Mouse (Mus musculus) testis, adult 2 months (tissue): ENCODE measurements at regions not wholly inside any gene's neighbourhood (a gene's known extent, or its start where the extent isn't known, plus 50 kb on each side); places are given as distances from the start of the nearest gene placed in this dataset.
"Not testable (repeated sequence)": the region's sequence is repeated elsewhere in the genome, so short reads cannot be mapped to it uniquely, and the experiment has no call there.

Experiments
- H3K27ac ChIP-seq: fragments of 200-500 bp; 2 replicates; pipeline ENCODE4 v1.5.1; 2012; ENCODE audit warnings: low read depth, low read length; ENCODE audit not compliant: control insufficient read depth, insufficient read depth
- H3K27me3 ChIP-seq: fragments of 200-500 bp; 2 replicates; pipeline ENCODE4 v1.6.1; 2012; ENCODE audit warnings: mild to moderate bottlenecking, low read length, moderate library complexity; ENCODE audit not compliant: control insufficient read depth, insufficient read depth
- H3K36me3 ChIP-seq: fragments of 200-500 bp; 2 replicates; pipeline ENCODE4 v1.6.1; 2012; ENCODE audit warnings: mild to moderate bottlenecking, low read length; ENCODE audit not compliant: control insufficient read depth, insufficient read depth
- H3K4me1 ChIP-seq: fragments of 200-500 bp; 2 replicates; pipeline ENCODE4 v1.6.1; 2012; ENCODE audit warnings: low read length; ENCODE audit not compliant: control insufficient read depth, insufficient read depth
- H3K4me3 ChIP-seq: fragments of 200-500 bp; 2 replicates; pipeline ENCODE4 v1.5.1; 2012; ENCODE audit warnings: low read depth, mild to moderate bottlenecking, low read length, moderate library complexity, mixed read lengths; ENCODE audit not compliant: control insufficient read depth
- CTCF ChIP-seq: fragments of 200-500 bp; IDR thresholded peaks from 2 replicates; pipeline ENCODE4 v1.5.1; 2012; ENCODE audit warnings: low read depth, mild to moderate bottlenecking, inconsistent platforms, low read length, moderate library complexity; ENCODE audit not compliant: control insufficient read depth, insufficient read depth, insufficient replicate concordance
- POLR2A ChIP-seq: fragments of 200-500 bp; IDR thresholded peaks from 2 replicates; pipeline ENCODE4 v1.6.1; 2012; ENCODE audit warnings: low read depth, mild to moderate bottlenecking, inconsistent platforms, low read length, moderate library complexity; ENCODE audit not compliant: control insufficient read depth

GRCm38 (mm10) chrX:93107930-93108567, 178.2 kb upstream of the Arx start:
- no peaks in the 10 kb centered on the region for H3K36me3 ChIP-seq
- TF ChIP-seq POLR2A (no peak), CTCF (no peak)

GRCm38 (mm10) chrX:93154367-93154766, 131.9 kb upstream of the Arx start:
- H3K27me3 ChIP-seq, H3K4me1 ChIP-seq, H3K4me3 ChIP-seq, H3K27ac ChIP-seq, H3K36me3 ChIP-seq: not testable (repeated sequence)

More at GRCm38 (mm10) chrX:93107930-93108567, 178.2 kb upstream of the Arx start:
- H3K27ac ChIP-seq, result no peak overlapping the region
- no peaks in the 10 kb centered on the region for H3K27me3 ChIP-seq
- no peaks in the 10 kb centered on the region for H3K4me1 ChIP-seq
- no peak overlapping the region for H3K4me3 ChIP-seq

GRCm38 (mm10) chrX:93159105-93159504, 127.1 kb upstream of the Arx start:
- no peaks in the 10 kb centered on the region for H3K36me3 ChIP-seq
- no peak overlapping the region for H3K4me3 ChIP-seq
- no peaks in the 10 kb centered on the region for H3K27me3 ChIP-seq
- no peak overlapping the region for H3K27ac ChIP-seq
- H3K4me1 ChIP-seq, result no peaks in the 10 kb centered on the region
- TF ChIP-seq POLR2A (no peak), CTCF (no peak)

GRCm38 (mm10) chrX:93160956-93161355, 125.3 kb upstream of the Arx start:
- TF ChIP-seq POLR2A (no peak), CTCF (no peak)
- no peak overlapping the region for H3K27ac ChIP-seq

More at GRCm38 (mm10) chrX:93160956-93161355, 125.3 kb upstream of the Arx start:
- H3K4me1 ChIP-seq, result no peaks in the 10 kb centered on the region
- H3K36me3 ChIP-seq, result no peaks in the 10 kb centered on the region
- H3K4me3 ChIP-seq, result no peak overlapping the region
- no peaks in the 10 kb centered on the region for H3K27me3 ChIP-seq
